Mouse (Mus musculus): ENCODE measurements around the gene Zcchc4. TPM values are rescaled to one million over a fixed set of nuclear protein-coding genes. Genes with fewer than 3 reads are reported as not detected.
"Not testable (repeated sequence)": the region's sequence is repeated elsewhere in the genome, so short reads cannot be mapped to it uniquely, and the experiment has no call there.

Gene Zcchc4
- polyA plus RNA-seq, 1 experiment from 2014 or later: 18.3 TPM

DNA sequence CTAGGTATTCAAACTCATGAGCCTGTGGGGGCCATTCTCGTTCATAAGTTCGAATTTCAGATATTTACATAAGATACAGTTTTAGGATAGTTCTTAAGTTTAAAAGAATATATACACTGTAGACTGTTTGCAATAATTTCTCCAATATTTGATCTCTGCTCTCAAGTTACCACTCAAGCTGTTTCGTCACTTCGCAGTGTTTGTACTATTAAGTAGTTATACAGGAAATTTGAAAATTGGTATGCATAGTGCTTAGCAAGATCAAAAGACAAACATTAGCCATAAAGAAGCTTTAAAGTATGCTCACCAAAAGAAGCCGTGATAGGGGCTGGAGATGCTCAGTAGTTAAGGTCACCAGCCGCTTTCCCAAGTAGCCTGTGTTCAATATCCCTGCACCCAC, 19.2 kb upstream of the Zcchc4 start:
- no peak overlapping the region for H3K4me2 ChIP-seq
- H3K4me1 ChIP-seq: no peaks in the 10 kb centered on the region
- no peak overlapping the region for H3K4me3 ChIP-seq (replicated peaks)
- H3K9me3 ChIP-seq (replicated peaks): no peaks in the 10 kb centered on the region
- H3K36me3 ChIP-seq: peaks cover 28% of the 10 kb centered on the region
- no peak overlapping the region for H3K27ac ChIP-seq
- ATAC-seq (replicated peaks; ENCODE audit: low FRiP score): no peak
- no peak overlapping the region for H3K9ac ChIP-seq
- 93% methylated on average over 6 of the region's 6 CpGs for WGBS
- H3K27me3 ChIP-seq: no peaks in the 10 kb centered on the region

DNA sequence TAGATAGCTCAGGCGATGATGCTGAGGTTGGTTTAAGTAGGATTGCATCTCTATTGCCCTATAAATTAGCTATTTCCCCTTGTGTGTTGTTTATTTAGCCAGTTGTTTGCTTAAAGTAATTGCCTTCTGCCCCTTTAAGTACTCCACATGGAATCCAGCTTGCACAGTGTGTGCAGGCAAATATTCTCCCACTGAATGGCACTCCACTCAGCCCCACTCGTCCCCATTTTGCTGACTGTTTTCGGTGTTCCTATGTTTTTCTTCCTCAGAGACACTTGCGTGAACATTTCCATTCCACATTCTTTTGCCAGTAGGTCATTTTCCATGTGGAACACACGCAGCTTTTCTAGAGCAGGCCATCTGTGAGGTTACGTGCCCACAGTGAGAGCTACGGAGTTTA, 12.6 kb upstream of the Zcchc4 start:
- peaks cover 36% of the 10 kb centered on the region for H3K36me3 ChIP-seq
- H3K4me2 ChIP-seq: no peak overlapping the region
- H3K4me1 ChIP-seq: no peaks in the 10 kb centered on the region
- no peak overlapping the region for H3K27ac ChIP-seq
- ATAC-seq (replicated peaks; ENCODE audit: low FRiP score): no peak
- no peaks in the 10 kb centered on the region for H3K9me3 ChIP-seq (replicated peaks)
- 84% methylated on average over 7 of the region's 7 CpGs for WGBS
- H3K4me3 ChIP-seq (replicated peaks): no peak overlapping the region
- H3K27me3 ChIP-seq: no peaks in the 10 kb centered on the region
- no peak overlapping the region for H3K9ac ChIP-seq

- H3K36me3 ChIP-seq: peaks cover 14% of the 10 kb centered on the region
Measured at GRCm38 (mm10) chr5:52774267-52774666, 942 bp upstream of the Zcchc4 start.

GRCm38 (mm10) chr5:52776466-52777354, 1.5 kb downstream of the Zcchc4 start:
- H3K4me2 ChIP-seq; ATAC-seq (replicated peaks; ENCODE audit: low FRiP score); H3K4me1 ChIP-seq; H3K27ac ChIP-seq; H3K9ac ChIP-seq; H3K27me3 ChIP-seq; H3K4me3 ChIP-seq (replicated peaks); H3K9me3 ChIP-seq (replicated peaks); H3K36me3 ChIP-seq: not testable (repeated sequence)
- WGBS: 90% methylated on average over 8 of the region's 8 CpGs

More at GRCm38 (mm10) chr5:52774267-52774666, 942 bp upstream of the Zcchc4 start:
- 89% methylated on average over 5 of the region's 5 CpGs for WGBS
- H3K9me3 ChIP-seq (replicated peaks): no peaks in the 10 kb centered on the region
- no peak for ATAC-seq (replicated peaks; ENCODE audit: low FRiP score)
- no peak overlapping the region for H3K4me3 ChIP-seq (replicated peaks)
- no peak overlapping the region for H3K9ac ChIP-seq
- H3K27me3 ChIP-seq: no peaks in the 10 kb centered on the region
- no peaks in the 10 kb centered on the region for H3K4me1 ChIP-seq
- H3K27ac ChIP-seq: no peak overlapping the region
- no peak overlapping the region for H3K4me2 ChIP-seq

DNA sequence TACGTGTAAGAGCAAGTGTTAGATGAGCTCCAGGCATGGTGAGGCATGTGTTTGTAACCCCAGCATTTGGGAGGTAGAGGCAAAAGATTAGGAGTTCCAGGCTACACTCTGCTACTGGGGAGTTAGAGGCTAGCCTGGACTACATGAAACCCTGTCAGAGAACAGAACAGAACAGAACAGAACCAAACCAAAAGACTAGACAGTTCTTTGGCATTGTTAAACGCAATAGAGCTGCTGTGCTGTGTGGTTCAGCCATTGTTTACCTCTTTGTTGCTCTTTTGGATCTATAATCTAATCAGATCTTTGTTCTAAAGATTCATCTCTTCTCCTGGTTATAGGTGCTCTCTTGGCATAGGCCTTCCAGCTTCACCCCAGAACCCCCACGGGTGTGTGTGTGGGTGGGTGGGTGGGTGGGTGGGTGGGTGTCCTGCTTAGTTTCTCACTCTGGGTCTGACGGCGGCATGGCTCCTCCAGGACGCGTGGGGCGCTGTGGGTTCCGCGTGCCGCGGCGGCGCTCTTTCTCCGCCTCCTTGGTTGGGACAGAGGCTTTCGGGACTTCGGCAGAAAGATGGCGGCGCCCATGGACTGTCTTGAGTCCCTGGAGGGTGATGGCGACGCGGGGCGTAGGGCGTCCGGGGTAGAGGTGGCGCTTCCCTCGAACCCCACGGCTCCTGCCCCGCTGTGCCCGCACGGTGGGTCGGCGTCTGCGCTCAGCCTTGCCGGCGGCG, 7.5 kb downstream of the Zcchc4 start:
- ATAC-seq (replicated peaks; ENCODE audit: low FRiP score): peak; percentile 97
- Histone ChIP-seq H3K4me2 (peak overlapping the region; percentile 67), H3K27me3 (no peaks in the 10 kb centered on the region), H3K36me3 (peaks cover 20% of the 10 kb centered on the region; the same call in 1 of the 2 replicates), H3K4me3 (replicated peaks) (peak overlapping the region; percentile 73), H3K9me3 (replicated peaks) (no peaks in the 10 kb centered on the region), H3K9ac (peak overlapping the region; percentile 69), H3K4me1 (no peaks in the 10 kb centered on the region), H3K27ac (peak overlapping the region; percentile 82)
- WGBS: 5% methylated on average over 37 of the region's 37 CpGs

DNA sequence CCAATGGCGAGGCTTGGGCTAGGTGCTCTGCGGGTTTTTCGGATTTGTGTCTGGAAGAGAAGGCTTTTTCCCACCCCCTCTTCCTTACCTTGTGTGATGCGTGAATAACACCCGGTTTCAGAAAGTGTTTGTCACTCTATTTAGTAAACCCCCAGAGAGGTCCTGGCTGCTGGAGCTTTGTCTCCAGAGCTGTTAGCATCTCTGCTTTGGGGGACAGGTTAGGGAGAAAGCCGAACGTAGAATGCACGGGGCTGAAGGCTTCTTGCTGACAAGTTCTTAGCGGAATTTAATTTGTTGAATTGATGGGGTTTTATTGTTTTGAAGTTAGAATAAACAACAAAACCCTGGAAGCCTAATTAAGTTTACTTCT, 8.0 kb downstream of the Zcchc4 start:
- H3K27ac ChIP-seq: peak overlapping the region; percentile 82
- under 1% methylated on average over 9 of the region's 9 CpGs for WGBS
- H3K9ac ChIP-seq: peak overlapping the region; percentile 69
- no peaks in the 10 kb centered on the region for H3K27me3 ChIP-seq
- no peaks in the 10 kb centered on the region for H3K4me1 ChIP-seq
- peak overlapping the region; percentile 67 for H3K4me2 ChIP-seq
- no peaks in the 10 kb centered on the region for H3K9me3 ChIP-seq (replicated peaks)
- peak; percentile 68 for ATAC-seq (replicated peaks; ENCODE audit: low FRiP score)
- H3K36me3 ChIP-seq: peaks cover 20% of the 10 kb centered on the region; the same call in 1 of the 2 replicates
- H3K4me3 ChIP-seq (replicated peaks): peak overlapping the region; percentile 73

GRCm38 (mm10) chr5:52783957-52784356, 8.7 kb downstream of the Zcchc4 start:
- 80% methylated on average over 2 of the region's 2 CpGs for WGBS
- Histone ChIP-seq H3K36me3 (peaks cover 23% of the 10 kb centered on the region; the same call in 1 of the 2 replicates), H3K27me3 (no peaks in the 10 kb centered on the region), H3K4me1 (no peaks in the 10 kb centered on the region), H3K27ac (no peak overlapping the region), H3K4me2 (peak overlapping the region; percentile 67), H3K9ac (no peak overlapping the region), H3K9me3 (replicated peaks) (no peaks in the 10 kb centered on the region), H3K4me3 (replicated peaks) (peak overlapping the region; percentile 73; the same call in 1 of the 2 replicates)
- no peak for ATAC-seq (replicated peaks; ENCODE audit: low FRiP score)

- Histone ChIP-seq H3K4me1 (no peaks in the 10 kb centered on the region), H3K36me3 (peaks cover 23% of the 10 kb centered on the region; the same call in 1 of the 2 replicates), H3K4me2 (no peak overlapping the region), H3K9ac (no peak overlapping the region), H3K4me3 (replicated peaks) (no peak overlapping the region), H3K27me3 (no peaks in the 10 kb centered on the region), H3K9me3 (replicated peaks) (no peaks in the 10 kb centered on the region), H3K27ac (no peak overlapping the region)
- no peak for ATAC-seq (replicated peaks; ENCODE audit: low FRiP score)
- 72% methylated on average over 7 of the region's 7 CpGs for WGBS
Measured at GRCm38 (mm10) chr5:52786556-52787322, 11.5 kb downstream of the Zcchc4 start.

- 94% methylated on average over 9 of the region's 9 CpGs for WGBS
- H3K36me3 ChIP-seq: peaks cover 36% of the 10 kb centered on the region
Measured at GRCm38 (mm10) chr5:52793230-52793629, 18.0 kb downstream of the Zcchc4 start.

DNA sequence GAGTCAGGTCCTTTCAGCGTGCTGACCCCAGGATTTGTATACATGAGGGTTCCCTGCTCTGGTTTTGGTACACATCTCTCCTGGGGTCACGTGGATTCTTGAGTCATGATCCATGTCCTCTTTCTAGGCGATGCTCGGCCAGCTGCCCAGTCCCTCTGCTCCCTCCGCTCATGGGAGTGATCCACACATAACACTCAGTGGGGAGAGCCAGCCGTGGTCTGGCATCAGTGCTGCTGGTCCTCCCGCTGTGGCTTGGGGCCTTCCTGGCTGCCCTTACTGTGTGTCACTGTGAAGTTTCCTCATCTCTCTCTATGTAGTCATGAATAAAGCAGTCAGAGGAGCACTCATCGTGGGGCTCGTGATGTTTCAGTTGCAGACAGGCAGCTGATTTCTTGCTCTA, 18.9 kb downstream of the Zcchc4 start:
- Histone ChIP-seq H3K9me3 (replicated peaks) (no peaks in the 10 kb centered on the region), H3K27me3 (no peaks in the 10 kb centered on the region), H3K4me1 (no peaks in the 10 kb centered on the region), H3K27ac (no peak overlapping the region), H3K4me2 (no peak overlapping the region), H3K4me3 (replicated peaks) (no peak overlapping the region), H3K9ac (no peak overlapping the region), H3K36me3 (peaks cover 37% of the 10 kb centered on the region)
- ATAC-seq (replicated peaks; ENCODE audit: low FRiP score): no peak
- 93% methylated on average over 9 of the region's 9 CpGs for WGBS

More at GRCm38 (mm10) chr5:52793230-52793629, 18.0 kb downstream of the Zcchc4 start:
- Histone ChIP-seq H3K9me3 (replicated peaks) (no peaks in the 10 kb centered on the region), H3K27me3 (no peaks in the 10 kb centered on the region), H3K4me1 (no peaks in the 10 kb centered on the region), H3K4me2 (no peak overlapping the region), H3K4me3 (replicated peaks) (no peak overlapping the region), H3K27ac (no peak overlapping the region), H3K9ac (no peak overlapping the region)
- no peak for ATAC-seq (replicated peaks; ENCODE audit: low FRiP score)

DNA sequence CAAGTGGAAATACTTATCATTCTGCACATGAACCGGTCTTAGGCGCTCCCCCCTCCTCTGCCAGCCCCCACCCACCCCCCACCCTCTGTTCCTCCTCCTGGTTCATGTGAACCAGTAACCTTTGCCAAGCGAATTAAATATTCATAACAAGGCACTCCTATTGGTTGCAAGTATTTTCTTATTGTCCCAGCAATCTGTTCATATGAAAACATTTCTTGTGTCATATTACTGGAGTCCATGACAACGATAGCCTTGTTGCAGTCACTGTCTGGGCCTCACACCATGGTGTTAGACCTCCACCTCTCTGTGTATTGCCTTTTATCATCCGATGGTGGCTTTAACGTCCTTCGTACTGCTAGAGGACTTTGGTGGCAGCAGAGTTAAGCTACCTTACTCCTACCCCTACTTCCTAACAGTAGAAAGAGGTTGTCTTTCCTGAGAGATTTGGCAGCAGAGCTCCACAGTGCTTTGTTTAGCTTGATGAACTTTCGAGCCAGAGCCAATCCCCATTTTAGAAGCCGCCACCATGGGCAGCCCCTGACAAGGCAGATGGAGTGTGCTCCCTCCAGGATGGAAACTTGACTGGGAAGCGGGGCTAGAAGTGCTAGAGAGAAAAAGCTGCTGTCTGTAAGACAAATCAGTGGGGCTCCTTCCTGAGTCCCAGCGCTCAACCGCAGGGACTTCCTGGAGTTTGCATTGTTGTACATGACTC, 24.2 kb downstream of the Zcchc4 start:
- Histone ChIP-seq H3K27me3 (no peaks in the 10 kb centered on the region), H3K9me3 (replicated peaks) (no peaks in the 10 kb centered on the region), H3K4me1 (no peaks in the 10 kb centered on the region), H3K4me2 (no peak overlapping the region), H3K36me3 (peaks cover 53% of the 10 kb centered on the region), H3K27ac (no peak overlapping the region), H3K4me3 (replicated peaks) (no peak overlapping the region), H3K9ac (no peak overlapping the region)
- WGBS: 90% methylated on average over 12 of the region's 12 CpGs
- ATAC-seq (replicated peaks; ENCODE audit: low FRiP score): no peak

All from kidney, embryonic 15.5 days (tissue).